Mouse (Mus musculus): ENCODE measurements at regions not wholly inside any gene's neighbourhood (a gene's known extent, or its start where the extent isn't known, plus 50 kb on each side); places are given as distances from the start of the nearest gene placed in this dataset.

- peaks cover 14% of the 10 kb centered on the region for H3K27me3 ChIP-seq
- H3K9ac ChIP-seq, result no peak overlapping the region
- H3K4me1 ChIP-seq, result peaks cover 2% of the 10 kb centered on the region; the same call in 1 of the 2 replicates
- no peaks in the 10 kb centered on the region for H3K9me3 ChIP-seq
- WGBS, result 34% methylated on average over 6 of the region's 6 CpGs
- no peaks in the 10 kb centered on the region for H3K36me3 ChIP-seq
- no peak overlapping the region for H3K4me2 ChIP-seq
- ATAC-seq (ENCODE audit: insufficient number of reproducible peaks, low FRiP score, low TSS enrichment, low read depth), result no peak
- no peak overlapping the region for H3K4me3 ChIP-seq
- no peak overlapping the region for H3K27ac ChIP-seq
Observed at GRCm38 (mm10) chr11:84592715-84593339, 67.5 kb upstream of the Lhx1 start.

GRCm38 (mm10) chr11:84587107-84587506, 61.8 kb upstream of the Lhx1 start:
- Histone ChIP-seq H3K9ac (no peak overlapping the region), H3K4me1 (no peaks in the 10 kb centered on the region), H3K27ac (no peak overlapping the region), H3K9me3 (no peaks in the 10 kb centered on the region), H3K27me3 (0 out of 2 replicates have a peak, but pooled peaks cover 3% of the 10 kb centered on the region), H3K4me3 (no peak overlapping the region), H3K36me3 (no peaks in the 10 kb centered on the region), H3K4me2 (no peak overlapping the region)
- no peak for ATAC-seq (ENCODE audit: insufficient number of reproducible peaks, low FRiP score, low TSS enrichment, low read depth)
- 22% methylated on average over 14 of the region's 14 CpGs for WGBS

- Histone ChIP-seq H3K27ac (no peak overlapping the region), H3K9me3 (no peaks in the 10 kb centered on the region), H3K27me3 (0 out of 2 replicates have a peak, but pooled peaks cover 2% of the 10 kb centered on the region), H3K36me3 (no peaks in the 10 kb centered on the region), H3K4me1 (no peaks in the 10 kb centered on the region), H3K4me3 (no peak overlapping the region), H3K4me2 (no peak overlapping the region), H3K9ac (no peak overlapping the region)
- ATAC-seq (ENCODE audit: insufficient number of reproducible peaks, low FRiP score, low TSS enrichment, low read depth), result no peak
- 43% methylated on average over 3 of the region's 3 CpGs for WGBS
Observed at GRCm38 (mm10) chr11:84585626-84586025, 60.3 kb upstream of the Lhx1 start.

GRCm38 (mm10) chr11:84578805-84579541, 53.6 kb upstream of the Lhx1 start:
- Histone ChIP-seq H3K4me3 (no peak overlapping the region), H3K4me1 (0 out of 2 replicates have a peak, but pooled peaks cover 2% of the 10 kb centered on the region), H3K27ac (no peak overlapping the region), H3K36me3 (no peaks in the 10 kb centered on the region), H3K4me2 (no peak overlapping the region), H3K9me3 (no peaks in the 10 kb centered on the region), H3K9ac (no peak overlapping the region), H3K27me3 (0 out of 2 replicates have a peak, but pooled peaks cover 14% of the 10 kb centered on the region)
- ATAC-seq (ENCODE audit: insufficient number of reproducible peaks, low FRiP score, low TSS enrichment, low read depth), result no peak
- 60% methylated on average over 17 of the region's 17 CpGs for WGBS
